Mouse (Mus musculus) A20 (cell line): ENCODE measurements around the gene Tomm7.
"Not testable (repeated sequence)": the region's sequence is repeated elsewhere in the genome, so short reads cannot be mapped to it uniquely, and the experiment has no call there.

ENCODE experiments used
- DNase-seq: peaks from one replicate; pipeline ENCODE4 v3.0.0-alpha.2; 2011; ENCODE audit warnings: low read depth, low spot score

The Tomm7 gene

GRCm38 (mm10) chr5:23843674-23844530 is at the start of gene Tomm7:
Tomm7 (minus strand) TSS chr5:23844161.
- peak; percentile 97 for DNase-seq

- peak; percentile 13 for DNase-seq
Observed at GRCm38 (mm10) chr5:23893156-23893863, 49.3 kb upstream of the Tomm7 start.

- DNase-seq: peak; percentile 58
Observed at GRCm38 (mm10) chr5:23890734-23891133, 46.8 kb upstream of the Tomm7 start.

- peak; percentile 8 for DNase-seq
Observed at GRCm38 (mm10) chr5:23889461-23889860, 45.5 kb upstream of the Tomm7 start.

- no peak for DNase-seq
Observed at GRCm38 (mm10) chr5:23887111-23887510, 43.1 kb upstream of the Tomm7 start.

- peak; percentile 83 for DNase-seq
Observed at GRCm38 (mm10) chr5:23874457-23874856, 30.5 kb upstream of the Tomm7 start.

- no peak for DNase-seq
Observed at GRCm38 (mm10) chr5:23872586-23872985, 28.6 kb upstream of the Tomm7 start.

- DNase-seq: not testable (repeated sequence)
Observed at GRCm38 (mm10) chr5:23871323-23871722, 27.4 kb upstream of the Tomm7 start.

GRCm38 (mm10) chr5:23865941-23866340 is 22.0 kb upstream of the Tomm7 start:
- DNase-seq: no peak

GRCm38 (mm10) chr5:23864054-23864965 is 20.3 kb upstream of the Tomm7 start:
- no peak for DNase-seq

- no peak for DNase-seq
Observed at GRCm38 (mm10) chr5:23863166-23864053, 19.4 kb upstream of the Tomm7 start.

GRCm38 (mm10) chr5:23862291-23862690 is 18.3 kb upstream of the Tomm7 start:
- DNase-seq: no peak

GRCm38 (mm10) chr5:23861721-23862120 is 17.8 kb upstream of the Tomm7 start:
- DNase-seq: no peak

- no peak for DNase-seq
Observed at GRCm38 (mm10) chr5:23859896-23860295, 15.9 kb upstream of the Tomm7 start.

GRCm38 (mm10) chr5:23859087-23859718 is 15.2 kb upstream of the Tomm7 start:
- no peak for DNase-seq

GRCm38 (mm10) chr5:23858643-23859042 is 14.7 kb upstream of the Tomm7 start:
- DNase-seq: no peak

GRCm38 (mm10) chr5:23858001-23858400 is 14.0 kb upstream of the Tomm7 start:
- DNase-seq: no peak

GRCm38 (mm10) chr5:23857189-23857588 is 13.2 kb upstream of the Tomm7 start:
- DNase-seq: no peak

- DNase-seq: no peak
Observed at GRCm38 (mm10) chr5:23856164-23856563, 12.2 kb upstream of the Tomm7 start.

GRCm38 (mm10) chr5:23855484-23855883 is 11.5 kb upstream of the Tomm7 start:
- DNase-seq: no peak
